Mouse (Mus musculus): ENCODE data around the gene Srcap.
A peak's percentile ranks its signal among the peaks of the same experiment; 100 is the strongest.

GRCm38 (mm10) chr7:127498407-127498806 is 13.4 kb upstream of the Srcap start:
- TF ChIP-seq CTCF (IDR thresholded peaks at IDR 0.05; ENCODE audit: borderline replicate concordance, insufficient read depth, low read depth, low read length) (peak; percentile 49; the same call in 1 of the 2 replicates), POLR2A (IDR thresholded peaks at IDR 0.05; ENCODE audit: borderline replicate concordance, insufficient read depth, low read length) (no peak)

Measured in cerebellum, adult 2 months (tissue).